Mouse (Mus musculus): ENCODE results near the gene Dph7.

GRCm38 (mm10) chr2:24923561-24923960 lies 38.6 kb upstream of the Dph7 start:
- peak; percentile 46 for TF ChIP-seq CTCF (IDR thresholded peaks at IDR 0.05; ENCODE audit: low read depth)
- no peak for TF ChIP-seq EP300 (IDR thresholded peaks at IDR 0.05; ENCODE audit: low read depth)
